Mouse (Mus musculus) adrenal gland, postnatal 4 days (tissue): Measurements from ENCODE around the gene C5ar2. TPM values are rescaled to one million over a fixed set of nuclear protein-coding genes. Genes with fewer than 3 reads are reported as not detected.
"Not testable (repeated sequence)": the region's sequence is repeated elsewhere in the genome, so short reads cannot be mapped to it uniquely, and the experiment has no call there.

Experiments
- DNase-seq, 2 experiments: peaks; one replicate each; pipeline ENCODE4 v3.0.0; 2021 to 2022; ENCODE audit warnings: low spot score in 2 of 2, mixed read lengths in 2 of 2
- total RNA-seq, 2 experiments: library from RNA; stranded (reverse); gene quantifications; 2 replicates each; pipeline ENCODE4 v1.2.3; 2021

The C5ar2 gene
- total RNA-seq, 2 experiments from 2014 or later: 0.45 to 0.48 TPM

DNA sequence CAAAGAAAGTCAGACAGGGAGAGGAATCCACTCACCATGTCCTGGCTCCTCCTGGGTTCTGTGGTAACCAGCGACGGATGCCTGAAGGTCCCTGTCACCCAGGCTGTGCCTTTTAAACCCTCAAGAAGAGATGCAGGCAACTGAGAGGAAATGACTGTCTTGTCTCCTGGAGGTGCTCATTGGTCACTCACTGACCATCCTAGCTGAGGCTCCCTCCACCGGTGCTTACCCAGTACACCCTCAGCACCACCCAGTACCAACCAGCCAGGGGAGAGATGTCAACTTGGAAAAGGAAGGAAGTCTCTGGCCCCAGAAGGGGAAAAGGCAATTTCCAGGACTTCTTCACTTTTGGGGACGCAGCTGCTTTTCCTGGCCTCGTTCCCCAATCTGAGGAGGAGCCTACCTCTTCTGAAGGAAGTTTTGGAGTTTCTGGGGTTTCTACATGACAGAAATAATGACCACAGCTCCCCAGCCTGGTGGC, 15.2 kb upstream of the C5ar2 start, which contains the start of gene C5ar1:
TSS of gene C5ar1 (minus strand) at position 431 of the 481 bp plus-strand sequence.
- DNase-seq: no peak

DNA sequence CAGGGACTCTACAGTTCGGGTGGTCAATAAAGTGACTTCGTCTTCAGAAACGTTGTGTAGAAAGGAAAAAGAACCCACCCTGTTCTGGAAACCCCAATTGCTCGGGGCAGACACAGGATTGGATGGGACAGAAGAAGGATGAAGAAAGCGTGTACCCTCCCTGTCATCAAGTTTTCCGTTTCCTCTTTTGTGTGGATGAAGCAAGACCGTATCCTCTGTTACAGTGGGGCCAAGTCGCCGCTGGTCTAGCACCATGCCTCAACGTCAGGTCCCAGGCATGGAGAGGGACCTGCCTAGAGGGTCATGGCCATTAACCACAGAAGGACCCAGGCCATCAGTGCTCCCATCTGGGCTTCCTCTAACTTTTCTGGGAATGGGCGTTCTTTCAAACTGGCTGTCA, 13.9 kb upstream of the C5ar2 start:
- no peak for DNase-seq

DNA sequence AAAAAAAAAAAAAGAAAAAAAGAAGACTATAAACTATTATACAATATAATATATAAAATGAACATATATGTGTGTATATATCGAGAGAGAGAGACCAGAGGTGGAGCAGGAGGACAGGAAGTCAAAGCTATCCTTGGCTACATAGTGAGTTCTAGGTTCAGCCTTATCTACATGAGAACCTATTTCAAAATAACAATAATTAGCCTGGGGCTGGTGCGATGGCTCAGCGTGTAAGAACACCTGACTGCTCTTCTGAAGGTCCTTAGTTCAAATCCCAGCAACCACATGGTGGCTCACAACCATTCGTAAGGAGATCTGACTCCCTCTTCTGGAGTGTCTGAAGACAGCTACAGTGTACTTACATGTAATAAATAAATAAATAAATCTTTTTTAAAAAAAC, 12.0 kb upstream of the C5ar2 start:
- not testable (repeated sequence) for DNase-seq

DNA sequence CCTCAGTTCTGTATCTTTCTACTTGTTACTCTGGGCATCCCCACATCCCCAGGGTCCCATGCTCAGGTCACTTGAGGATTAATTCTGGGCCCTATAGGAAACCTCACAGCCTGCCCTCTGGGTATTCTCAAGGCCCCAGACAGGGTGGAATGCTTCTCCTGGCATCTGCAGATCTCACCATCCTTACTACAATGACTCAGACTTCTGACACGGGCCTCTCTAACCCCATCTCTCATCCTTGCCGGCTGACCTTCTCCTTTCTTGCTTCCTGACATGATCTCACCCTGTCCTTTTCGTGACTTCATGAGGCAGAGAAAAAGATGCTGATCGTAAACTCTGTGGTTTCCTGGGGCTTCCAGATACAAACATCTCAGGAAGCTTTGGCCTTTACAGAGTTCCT, 10.2 kb upstream of the C5ar2 start:
- DNase-seq: no peak

DNA sequence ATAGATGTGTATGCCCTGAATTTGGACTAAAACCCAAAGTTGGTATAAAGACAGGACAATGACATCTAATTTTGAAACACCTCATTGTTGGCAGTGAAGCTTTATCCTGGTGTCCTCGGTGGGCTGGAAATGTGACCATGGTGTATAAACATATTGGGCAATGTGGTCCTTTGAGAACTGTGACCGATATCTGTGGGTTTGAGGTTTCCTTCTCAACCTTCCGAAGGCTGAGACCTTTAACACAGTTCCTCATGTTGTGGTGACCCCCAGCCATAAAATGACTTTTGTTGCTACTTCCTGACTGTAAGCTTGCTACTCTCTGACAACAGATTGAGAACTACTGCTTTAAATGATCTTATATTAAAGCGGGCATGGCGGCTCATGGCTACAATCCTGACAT, 6.7 kb upstream of the C5ar2 start:
- DNase-seq: no peak

DNA sequence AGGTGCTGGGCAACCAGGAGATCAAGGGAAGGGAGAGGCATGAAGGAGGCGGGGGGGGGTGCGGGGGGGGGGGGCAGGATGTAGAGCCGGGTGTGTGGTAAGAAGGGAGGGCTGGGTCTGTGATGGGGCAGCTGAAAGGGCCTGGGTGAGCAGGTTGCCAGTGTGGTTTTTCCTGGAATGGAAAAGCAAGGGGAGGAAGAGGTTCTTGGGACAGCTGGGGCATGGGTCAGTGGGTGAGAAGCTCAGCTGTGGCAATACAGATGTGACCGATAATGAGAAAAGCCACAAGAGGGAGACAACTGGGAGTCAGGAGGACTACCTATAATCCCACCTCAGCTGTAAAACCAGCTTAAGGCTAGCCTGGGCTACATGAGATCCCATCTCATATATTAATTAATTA, 2.0 kb upstream of the C5ar2 start:
- no peak for DNase-seq

DNA sequence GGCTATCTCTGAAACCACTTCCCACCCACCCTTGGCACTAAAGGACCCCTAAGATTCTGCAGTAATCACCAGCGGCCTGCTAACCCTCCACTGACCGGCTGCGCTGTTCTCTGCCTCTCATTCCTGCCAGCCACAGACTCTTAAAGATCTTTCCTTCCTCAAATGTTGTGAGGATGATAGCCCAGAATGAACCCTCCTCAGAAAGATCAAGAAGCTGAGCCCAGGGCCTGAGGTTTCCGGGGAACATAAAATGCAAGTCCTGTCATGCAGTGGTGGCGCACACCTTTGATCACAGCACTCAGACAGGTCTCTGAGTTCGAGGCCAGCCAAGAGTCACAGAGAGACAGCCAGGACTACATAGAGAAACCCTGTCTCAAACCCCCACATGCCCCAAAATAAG, 1.8 kb downstream of the C5ar2 start:
- no peak for DNase-seq

DNA sequence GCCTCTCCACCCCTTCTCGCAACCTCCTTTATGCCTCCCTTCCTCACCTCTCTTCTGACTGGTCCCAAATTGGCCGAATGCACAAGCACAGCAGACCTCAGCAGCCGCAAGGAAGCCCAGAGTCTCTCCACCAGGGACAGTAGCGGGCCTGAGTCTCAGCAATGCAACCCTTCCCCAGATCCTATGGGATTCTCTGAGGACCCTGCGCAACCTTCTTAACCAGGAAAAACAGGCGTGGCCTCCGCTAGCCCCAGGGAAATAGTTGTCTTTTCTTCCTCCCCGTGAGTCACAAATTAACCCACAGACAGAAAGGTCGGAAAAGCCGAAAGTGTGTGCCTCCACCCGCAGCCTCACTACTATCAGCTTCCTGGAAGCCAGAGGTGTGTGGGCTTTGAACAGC, 2.2 kb downstream of the C5ar2 start:
- DNase-seq: no peak

DNA sequence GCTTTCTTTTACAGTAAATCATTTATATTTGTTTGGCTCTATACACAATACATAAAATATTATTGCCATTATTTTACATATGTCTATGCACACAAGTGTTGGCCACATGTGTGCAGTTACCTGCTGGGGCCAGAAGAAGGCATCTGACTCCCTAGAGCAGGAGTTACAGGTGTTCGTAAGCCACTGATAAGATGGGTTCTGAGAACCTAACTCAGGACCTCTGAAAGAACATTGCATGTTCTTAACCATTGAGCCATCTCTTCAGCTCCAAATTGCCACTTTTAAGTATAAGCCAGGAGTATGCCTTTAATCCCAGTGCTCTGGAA, 3.0 kb downstream of the C5ar2 start:
- no peak for DNase-seq

DNA sequence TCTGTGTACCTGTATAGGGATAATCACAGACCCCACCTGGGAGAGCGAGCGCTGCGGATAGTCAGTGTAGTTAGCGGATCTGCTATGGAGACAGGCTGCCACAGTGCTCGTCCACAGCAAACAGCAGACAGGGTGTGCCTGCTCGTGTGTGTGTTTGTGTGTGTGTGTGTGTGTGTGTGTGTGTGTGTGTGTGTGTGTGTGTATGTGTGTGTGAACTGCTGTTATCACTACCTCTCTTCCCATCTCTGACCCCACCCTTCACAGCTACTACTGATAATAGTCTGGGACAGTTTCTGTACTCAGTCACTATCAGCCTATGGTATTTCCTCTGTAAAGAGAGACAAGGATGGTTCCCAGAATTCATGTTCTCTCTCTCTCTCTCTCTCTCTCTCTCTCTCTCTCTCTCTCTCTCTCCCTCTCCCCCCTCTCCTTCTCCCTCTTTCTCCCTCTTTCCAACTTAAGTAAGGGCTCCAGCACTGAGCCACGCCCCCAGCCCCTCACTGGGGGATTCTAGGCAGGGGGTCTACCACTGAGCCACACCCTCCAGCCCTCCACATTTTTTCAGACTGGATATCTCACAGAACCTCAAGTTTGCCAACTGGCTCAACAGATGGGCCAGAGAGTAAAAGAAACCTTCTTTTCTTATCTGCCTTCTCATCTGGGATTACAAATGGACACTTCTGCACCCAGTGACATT, 3.5 kb downstream of the C5ar2 start:
- no peak for DNase-seq

DNA sequence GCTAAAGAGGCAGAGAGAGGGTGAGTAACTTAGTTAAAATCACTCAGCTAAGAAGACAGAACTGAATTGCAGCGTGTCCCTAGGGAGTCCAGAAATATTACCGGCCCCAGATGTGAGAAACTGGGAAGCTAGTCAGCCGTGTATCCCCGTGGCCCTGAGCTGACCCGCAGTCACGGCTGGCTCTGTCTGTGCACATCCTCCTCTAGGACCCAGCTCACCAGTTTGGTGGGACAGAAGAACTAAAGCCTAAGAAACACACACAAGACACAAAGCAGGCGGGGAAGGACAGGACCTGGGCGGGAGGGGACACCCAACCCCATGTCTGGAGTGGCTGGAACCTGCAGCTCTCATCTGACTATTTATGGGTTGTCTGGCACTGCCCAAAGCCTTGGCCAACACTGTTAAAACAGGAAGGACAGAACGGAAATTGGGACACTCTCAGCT, 4.4 kb downstream of the C5ar2 start:
- no peak for DNase-seq

DNA sequence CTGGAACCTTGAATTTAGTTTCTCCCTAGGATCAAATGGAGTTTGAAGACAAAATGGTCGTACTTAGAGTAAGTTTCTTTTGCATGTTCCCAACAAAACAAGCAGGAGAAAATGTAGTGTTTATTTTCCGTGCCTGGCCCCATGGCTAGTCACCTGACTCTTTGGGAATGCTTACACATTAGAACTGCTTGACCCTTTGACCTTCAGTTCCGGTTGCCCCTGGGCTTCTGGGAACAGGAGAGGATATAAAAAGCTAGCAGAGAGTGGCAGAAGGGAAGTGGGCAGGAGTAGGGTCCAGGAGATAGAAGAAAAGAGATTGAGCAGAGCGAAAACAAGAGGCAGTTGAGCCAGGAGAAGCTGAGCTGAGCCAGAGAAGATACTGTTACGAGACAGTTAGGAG, 14.1 kb downstream of the C5ar2 start:
- no peak for DNase-seq

DNA sequence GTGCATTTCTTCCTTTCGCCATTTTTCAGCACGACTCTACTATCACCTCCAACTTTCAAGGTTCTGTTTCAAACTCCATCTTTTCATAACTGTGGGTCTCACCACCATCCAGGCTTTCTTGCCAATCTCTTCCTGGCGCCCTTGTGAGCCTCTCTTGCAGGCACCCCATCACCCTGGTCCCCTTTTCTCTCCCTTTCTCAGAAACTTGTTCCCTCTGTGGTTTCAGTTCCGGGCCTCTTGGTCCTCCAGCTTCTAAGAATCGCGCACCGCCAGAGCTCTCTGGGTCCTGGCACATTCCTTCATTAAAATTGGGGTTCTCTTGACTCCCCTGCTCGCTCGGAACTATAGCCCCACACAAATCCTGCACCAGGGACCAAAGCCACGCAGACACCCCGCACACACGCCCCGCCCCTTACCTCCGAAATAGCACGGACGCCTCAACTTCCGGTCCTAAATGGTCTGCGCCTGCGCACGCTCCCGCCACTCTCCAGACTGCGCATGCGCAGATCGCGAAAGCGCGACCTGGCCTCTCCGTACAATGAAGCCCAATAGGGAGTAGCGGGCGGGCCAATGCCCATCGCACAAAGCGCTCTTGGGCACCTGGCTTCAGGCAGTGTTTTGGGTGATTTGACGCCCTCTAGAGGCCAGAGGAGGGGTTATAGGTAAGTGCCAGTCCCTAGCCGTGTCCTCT, 22.2 kb downstream of the C5ar2 start, which contains the start of gene Dhx34:
TSS of gene Dhx34 (minus strand) at position 456 of the 691 bp plus-strand sequence.
- peak; percentile 87 to 89 for DNase-seq

DNA sequence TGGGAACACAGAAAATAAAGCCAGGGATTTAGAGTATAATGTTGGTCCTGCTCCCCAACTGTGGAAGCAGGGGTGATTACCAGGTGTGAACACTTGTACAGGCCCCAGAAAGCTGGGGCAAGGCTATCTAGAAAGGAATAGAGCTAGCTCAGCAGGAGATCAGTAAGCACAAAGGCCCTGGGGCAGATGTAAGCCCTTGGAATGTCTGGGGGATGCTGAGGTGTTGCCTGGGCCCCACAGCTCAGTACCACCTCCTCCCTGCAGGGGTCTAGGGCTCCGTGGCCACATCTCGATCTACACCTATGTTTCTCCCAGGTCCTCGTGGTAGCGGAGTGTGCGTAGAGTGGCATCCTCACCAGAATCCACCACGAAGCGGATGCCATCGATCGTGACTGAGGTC, 30.0 kb downstream of the C5ar2 start:
- DNase-seq: no peak

DNA sequence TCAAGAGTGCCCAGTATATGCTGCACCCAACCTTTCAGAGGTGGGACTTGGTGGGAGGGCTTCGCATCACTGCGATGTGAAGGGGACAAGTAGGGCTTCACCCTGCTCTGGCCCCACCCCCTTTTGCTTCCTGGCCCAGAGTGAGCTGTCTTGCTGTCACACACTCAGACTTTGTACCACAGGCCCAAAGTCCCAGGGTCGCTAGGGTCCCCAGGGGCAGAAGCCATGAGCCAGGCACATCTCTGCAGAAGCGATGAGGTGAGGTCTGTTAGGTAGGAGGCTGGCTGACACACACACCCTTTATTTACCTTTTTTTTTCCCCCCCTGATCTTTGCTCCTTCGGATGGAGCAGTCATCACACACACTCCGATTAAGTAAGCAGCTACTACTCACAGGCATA, 30.8 kb downstream of the C5ar2 start:
- no peak for DNase-seq

DNA sequence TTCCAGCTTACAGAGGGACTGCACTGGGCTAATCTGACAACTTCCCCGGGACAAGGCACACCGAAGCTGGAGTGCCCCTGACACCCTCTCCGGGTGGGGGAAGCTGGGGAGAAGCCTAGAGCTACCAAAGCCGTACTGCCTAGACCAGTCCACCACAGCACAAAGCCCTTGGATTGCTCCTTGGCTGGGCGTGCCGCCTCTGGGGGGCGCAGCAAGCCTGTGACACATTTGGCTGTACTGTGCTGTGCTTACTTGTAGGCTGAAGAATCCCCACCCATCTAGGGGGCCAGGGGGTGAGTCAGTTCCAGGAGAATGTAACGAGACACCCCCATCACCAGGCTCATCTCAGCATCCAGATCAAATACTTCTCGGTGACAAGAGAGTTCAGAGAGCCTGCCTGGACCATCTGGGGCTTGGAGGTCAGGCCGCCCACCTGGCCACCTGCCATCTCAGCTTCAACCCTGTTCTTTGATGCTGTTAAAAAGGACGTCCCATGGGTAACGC, 33.0 kb downstream of the C5ar2 start:
- no peak for DNase-seq

DNA sequence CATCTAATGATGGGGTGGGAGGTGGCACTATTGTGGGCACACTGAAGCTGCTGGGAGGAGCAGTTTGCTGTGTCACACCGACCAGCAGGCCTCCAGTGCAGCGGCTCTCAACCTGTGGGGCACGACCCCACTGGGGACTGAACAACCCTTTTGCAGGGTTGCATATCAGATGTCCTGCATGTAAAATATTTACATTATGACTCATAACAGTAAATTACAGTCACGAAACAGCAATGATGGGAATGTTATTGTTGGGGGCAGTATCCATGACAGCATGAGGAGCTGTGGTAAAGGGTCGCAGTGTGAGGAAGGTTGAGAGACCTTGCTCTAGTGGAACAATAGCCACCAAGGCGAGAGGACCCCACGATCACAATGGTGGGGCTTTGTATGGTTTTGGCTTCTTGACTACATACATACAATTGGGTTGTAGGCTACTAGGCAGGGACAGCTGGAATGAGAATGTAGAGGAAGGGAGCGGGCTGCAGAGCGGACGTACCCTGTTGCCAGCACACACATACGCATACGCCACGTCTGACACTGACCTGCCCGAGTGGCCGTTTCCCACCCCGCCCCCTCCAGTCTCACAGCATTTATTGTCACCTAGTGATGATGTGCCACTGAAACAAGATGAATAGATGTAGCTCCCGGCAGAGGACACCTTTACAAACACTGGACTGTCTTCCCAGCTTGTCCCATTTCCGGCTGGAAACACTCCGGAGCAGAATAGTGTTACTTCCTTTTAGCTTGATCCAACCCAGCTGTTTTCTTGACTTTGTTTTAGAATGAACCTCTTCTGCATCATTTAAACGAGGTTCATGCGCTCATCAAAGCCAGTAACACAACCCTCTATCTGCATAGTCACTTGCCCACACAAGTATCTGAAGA, 34.9 kb downstream of the C5ar2 start:
- no peak for DNase-seq

DNA sequence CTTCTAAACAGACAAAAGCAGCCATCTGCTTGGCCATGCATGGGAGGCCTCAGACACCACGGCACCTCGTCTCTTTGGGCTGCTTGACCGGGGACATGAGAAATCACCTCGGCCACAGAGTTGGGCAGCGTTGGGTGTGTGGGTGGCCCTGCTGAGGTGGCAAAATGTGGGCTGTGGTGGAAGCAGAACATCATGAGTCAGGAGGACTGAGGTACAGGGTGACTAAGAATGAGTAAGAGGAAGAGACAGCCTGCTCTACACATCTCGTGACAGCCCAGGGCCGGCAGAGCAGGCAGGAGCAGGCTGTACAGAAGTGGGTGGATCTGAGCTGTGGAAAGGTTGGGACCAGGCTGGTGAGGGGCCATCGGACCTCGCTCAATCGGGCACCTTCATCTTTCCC, 36.5 kb downstream of the C5ar2 start:
- no peak for DNase-seq

DNA sequence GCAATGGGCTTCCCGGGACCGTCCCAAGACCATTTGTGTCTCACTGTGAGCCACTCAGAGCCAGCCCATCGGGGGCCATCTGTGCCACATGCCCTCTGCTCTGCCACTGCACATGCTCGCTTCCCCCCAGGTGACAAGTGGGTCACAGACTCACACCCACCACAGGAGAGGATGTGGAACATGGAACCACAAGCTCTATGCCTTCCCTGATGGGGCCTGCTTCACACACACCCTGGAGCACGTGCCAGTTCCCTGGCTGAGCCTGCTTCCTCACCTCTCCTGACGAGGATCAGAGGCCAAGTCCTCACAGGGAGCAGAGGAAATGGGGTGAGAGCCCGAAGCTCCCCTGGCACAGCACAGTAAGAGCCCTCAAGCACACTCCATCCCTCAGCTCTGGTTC, 36.9 kb downstream of the C5ar2 start:
- DNase-seq: no peak

DNA sequence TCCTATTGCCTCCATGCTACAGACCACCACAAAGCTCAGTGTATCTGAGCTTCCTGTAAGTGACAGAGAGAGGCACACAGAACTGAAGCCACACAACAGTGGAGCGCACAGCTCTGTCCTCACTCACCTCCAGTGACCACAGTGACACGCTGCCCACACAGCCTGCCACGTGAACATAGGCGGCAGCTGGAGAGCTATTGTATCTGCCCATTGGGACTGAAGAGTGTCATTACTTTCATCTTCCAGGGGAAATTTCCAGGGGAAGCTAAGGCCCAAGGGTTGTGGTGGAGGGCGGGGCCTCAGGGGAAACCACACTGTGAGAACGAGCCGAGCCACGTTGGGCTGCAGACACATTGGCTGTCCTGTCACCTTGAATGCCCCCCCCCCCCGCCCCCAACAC, 39.2 kb downstream of the C5ar2 start:
- no peak for DNase-seq

DNA sequence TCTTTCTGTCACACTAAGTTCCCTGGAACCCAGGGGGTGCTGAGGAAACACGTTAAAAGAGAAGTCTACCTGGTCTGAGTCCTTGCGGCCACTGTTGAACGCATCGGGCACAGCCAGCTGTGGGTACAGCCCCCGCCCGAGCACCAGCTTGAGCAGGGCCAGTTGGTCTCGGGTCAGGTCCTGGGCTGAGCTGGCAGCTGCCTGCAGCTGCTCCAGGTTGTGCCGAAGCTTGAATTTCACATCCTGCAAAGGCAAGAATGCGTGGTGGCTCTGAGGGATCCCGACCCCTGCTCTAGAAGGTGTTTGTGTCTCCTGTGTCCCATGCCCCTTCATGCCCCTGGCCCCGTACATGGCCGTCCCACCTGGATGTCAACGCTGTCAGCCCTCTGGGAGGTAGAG, 40.5 kb downstream of the C5ar2 start:
- no peak for DNase-seq
